Mouse (Mus musculus) liver (tissue): Measurements from ENCODE around the gene Vps4a.

Source experiments
- DNase-seq: peaks from one replicate; pipeline ENCODE4 v3.0.0-alpha.2; 2020; ENCODE audit warnings: mixed read lengths

Gene Vps4a

DNA sequence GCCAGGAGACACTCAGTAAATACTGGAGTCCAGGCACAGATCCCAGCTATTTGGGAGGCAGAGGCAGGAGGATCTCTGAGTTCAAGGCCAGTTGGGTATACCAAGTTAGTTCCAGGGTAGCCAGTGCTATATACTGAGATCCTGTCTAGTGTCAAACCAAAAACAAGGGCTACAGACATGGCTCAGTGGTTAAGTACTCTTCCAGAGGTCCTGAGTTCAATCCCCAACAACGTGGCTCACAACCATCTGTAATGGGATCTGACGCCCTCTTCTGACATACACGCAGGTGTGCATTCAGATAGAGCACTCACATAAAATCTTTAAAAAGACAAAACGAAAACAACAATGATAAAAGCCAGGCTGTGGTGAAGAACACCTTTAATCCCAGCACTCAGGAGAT, 18.5 kb downstream of the Vps4a start:
- DNase-seq, result no peak

DNA sequence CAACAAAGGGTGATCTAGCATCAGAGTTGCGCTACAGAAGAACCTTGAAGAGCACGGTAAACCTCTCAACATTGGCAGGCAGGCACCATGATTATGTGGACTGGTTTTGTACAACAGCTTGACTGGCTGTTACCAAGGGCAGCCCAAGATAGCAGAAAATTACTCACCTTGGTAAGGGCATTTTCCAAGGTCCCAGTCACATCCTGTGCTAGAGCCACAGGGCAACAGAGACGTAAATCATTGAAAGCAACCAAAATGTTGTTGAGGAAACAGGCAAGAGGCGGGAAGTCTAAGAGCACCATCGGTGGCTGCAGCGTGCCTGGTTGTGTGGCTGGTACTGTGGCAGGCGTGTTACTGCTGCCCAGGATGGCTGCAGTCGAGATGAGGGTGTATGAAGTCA, 21.0 kb downstream of the Vps4a start:
- DNase-seq, result no peak

DNA sequence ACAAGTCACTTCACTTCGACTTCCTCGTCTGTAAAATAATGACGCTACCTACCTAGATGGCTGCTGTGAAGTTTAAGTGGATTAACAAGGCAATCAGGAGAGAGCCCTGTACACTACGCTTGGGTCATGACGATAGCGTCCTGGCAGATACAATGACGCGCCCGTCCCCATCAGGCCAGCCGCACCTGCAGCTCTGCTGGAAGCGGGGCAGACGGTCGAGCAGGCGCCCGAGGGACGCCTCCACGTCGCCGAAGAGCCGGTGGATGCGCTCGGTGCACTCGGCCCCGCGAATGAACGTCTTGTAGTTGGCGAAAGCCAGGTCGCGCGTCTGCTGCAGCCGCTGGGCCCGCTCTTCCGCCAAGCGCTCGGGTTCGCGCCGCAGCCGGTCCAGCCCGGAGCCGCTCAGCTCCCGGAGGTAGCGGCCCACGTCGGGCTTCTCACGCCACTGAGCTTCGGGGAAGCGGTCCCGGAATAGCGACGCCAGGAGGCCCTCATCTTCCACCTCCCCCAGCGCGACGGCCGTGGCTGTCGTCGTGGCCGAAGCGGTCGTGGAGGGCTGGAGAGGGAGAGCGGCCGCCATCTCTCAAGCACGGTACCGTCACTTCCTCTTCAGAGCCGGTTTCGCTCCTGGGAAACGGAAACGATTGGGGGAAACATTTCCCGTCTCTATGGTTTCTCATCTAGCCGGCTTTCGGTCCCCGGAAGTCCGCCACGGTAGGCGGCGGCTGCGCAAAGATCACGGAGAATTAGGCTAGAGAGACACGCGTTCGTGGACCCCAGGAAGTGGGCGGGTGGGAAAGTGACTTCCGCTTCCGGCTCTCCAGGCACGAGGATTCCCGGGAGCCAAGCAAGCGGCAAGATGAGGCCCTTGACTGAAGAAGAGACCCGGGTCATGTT, 25.3 kb downstream of the Vps4a start, which contains the start of the genes Cog8 and Nip7:
TSS of gene Cog8 (minus strand) at position 614 of the 897 bp plus-strand sequence.
TSS of gene Nip7 (plus strand) at position 802 of the 897 bp plus-strand sequence.
- peak; percentile 93 for DNase-seq

DNA sequence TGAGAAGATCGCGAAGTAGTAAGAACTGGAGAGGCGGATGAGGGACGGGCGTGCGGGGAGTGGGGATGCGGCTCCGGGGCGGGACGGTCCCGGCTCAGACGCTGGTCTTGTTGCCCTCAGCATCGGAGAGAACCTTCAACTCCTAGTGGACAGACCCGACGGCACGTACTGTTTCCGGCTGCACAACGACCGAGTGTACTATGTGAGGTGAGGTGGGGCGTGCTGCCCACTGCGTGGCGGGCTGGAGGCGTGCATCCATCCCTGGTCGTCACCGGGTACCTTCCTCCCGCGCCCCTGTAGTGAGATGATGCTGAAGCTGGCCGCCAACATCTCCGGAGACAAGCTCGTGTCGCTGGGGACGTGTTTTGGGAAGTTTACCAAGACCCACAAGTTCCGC, 25.9 kb downstream of the Vps4a start:
- DNase-seq, result no peak

DNA sequence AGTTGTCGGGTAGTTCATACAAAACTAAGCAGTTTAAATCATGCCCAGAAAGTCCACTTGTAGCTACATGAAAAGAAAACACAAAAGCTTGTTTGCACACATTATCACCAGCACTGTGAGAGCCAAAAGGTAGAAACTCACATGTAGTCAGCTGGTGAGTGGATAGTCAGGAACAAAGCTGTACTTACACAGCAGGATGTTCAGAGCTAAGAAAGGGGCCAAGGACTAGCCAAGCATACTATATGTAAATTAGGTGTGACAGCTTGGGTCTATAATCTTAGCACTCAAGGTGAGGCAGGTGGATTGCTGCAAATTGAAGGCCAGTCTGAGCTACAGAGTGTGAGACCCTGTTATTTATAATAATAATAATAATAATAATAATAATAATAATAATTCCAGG, 31.6 kb downstream of the Vps4a start:
- no peak for DNase-seq

DNA sequence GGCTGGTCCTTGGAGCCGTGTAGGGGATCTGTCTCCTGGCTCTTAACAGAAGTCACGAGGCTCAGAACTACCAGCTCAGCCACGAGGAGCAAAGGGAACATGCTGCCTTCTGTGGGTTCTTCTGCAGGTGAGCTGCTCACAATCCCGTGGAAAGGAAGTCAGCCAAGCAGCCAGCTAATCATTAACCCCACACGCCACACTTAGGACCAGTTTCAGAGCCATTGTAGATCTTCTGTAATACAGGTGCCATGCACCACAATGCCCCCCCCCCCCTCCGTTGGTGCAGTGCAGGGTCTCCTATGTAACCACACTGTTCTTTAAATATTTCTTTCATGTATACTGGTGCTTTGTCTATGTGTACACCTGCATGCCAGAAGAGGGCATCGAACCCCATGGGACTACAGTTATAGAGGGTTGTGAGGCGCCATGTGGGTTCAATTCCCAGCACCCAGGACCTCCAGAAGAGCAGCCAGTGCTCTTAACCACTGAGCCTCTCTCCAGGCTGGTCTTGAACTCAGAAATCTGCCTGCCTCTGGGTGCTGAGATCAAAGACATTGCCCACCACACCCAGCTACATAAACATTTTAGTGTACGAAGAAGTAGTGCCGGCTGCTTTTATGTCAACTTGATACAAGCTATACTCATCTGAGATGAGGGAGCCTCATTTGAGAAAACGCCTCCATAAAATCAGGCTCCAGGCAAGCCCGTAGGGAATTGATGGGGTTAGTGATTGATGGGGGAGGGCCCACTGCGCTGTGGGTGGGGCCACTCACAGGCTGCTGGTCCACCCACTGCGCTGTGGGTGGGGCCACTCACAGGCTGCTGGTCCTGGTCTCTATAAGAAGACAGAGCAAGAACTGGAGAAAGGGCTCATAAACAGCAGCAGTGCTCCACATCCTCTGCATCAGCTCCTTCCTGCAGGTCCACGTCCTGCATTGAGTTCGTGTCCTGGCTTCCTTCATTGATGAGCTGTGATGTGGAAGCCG, 34.8 kb downstream of the Vps4a start, which contains the start of gene Tmed6:
TSS of gene Tmed6 (minus strand) at position 134 of the 986 bp plus-strand sequence.
- DNase-seq, result peak; percentile 54

DNA sequence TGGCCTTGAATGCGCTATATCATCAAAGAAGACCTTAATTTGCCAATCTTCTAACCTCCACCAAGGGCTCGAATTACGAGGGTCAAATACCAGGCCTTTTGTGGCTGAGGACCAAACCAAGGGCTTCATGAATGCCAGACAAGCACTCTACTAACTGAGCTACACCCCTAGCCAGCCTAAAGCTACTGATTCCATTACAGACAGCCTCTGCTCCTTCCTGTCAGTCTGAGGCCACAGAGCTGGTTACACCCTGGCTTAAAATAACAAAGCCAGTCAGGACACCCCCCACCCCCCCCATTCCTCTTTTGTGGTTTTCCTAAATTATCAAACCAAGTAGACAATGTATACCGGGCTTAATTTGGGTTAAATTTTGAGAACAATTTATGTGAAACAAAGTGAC, 42.7 kb downstream of the Vps4a start:
- DNase-seq, result no peak

DNA sequence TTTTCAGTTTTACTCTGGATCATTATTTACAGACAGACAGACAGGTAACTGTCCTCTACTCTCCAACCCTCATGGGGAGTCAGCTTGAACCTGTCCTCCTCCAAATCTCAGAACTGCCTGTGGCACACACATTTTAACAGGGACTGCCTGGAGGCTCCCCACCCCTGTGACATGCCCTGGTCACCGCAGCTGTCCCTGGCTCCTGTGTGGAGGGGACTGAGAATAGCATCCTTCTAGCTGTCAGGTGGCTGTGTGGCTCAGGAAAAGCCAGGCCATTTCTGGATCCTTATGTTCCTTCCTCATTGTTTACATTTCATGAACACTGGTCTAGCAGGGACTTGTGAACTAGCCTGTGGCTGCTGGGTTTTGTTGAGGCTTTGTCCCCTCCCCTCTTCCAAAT, 43.1 kb downstream of the Vps4a start:
- DNase-seq, result no peak

DNA sequence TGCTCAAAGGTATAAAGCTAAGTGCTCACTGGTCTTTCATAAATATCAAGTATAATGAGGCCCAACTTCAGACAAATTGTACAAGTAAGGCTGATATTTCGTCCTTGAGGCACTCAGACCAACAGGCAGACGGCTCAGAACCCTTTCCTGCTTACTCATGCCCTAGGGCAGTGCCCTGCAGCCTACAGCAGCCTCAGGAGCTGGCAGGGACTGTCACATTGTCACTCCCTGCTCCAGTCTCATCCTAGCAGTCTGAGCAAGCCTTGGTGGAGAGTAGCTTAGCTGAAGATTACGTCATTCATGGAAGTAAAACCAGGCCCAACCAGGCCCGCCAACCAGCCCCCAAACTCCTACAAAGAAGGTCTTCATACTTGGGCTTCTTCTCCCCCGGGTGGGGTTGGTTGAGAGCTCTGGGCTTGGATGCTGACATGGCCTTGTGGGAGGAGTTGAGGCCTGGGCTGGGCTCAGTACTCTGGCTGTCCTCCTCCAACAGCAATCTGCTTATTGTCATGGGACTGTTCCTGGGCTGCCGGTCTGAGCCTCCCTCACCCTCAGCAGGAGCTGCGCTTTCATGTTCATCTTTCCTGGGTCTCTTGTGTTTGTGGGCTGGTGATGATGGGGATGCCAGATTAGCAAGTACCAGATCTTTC, 45.3 kb downstream of the Vps4a start:
- DNase-seq, result no peak

DNA sequence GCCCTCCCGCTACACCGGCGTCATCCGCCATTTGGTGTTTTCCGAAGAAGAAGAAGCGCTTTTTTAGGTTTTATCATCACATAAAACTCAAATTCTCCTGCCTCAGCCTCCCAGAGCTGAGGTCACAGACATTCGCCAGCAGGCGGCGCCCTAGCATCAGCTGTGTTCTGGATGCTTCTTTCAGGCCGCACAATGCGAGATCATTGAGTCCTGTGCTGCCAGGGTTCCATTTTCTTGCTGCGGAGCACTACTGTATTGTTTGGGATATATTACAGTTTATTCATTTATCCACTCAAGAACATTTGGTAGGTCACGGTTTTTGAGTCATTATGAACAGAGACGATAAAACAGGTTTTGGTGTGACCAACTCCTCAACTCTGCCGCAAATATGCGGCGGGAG, 54.3 kb downstream of the Vps4a start:
- peak; percentile 41 for DNase-seq

DNA sequence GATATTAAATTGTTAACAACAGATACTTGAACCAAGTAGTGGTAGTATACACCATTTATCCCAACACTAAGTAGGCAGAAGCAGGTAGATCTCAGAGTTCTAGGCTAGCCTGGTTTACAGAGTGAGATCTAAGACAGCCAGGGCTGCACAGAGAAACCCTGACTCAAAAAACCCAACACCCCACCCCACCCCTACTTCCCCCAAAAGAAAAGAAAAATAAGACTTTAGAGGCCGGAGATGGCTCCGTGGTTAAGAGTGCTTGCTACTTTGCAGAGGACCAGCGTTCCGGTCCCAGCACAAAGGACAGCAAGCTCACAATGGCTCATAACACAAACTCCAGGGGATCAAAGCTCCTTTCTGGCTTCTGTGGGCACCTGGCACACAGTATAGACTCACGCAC, 55.0 kb downstream of the Vps4a start:
- no peak for DNase-seq

DNA sequence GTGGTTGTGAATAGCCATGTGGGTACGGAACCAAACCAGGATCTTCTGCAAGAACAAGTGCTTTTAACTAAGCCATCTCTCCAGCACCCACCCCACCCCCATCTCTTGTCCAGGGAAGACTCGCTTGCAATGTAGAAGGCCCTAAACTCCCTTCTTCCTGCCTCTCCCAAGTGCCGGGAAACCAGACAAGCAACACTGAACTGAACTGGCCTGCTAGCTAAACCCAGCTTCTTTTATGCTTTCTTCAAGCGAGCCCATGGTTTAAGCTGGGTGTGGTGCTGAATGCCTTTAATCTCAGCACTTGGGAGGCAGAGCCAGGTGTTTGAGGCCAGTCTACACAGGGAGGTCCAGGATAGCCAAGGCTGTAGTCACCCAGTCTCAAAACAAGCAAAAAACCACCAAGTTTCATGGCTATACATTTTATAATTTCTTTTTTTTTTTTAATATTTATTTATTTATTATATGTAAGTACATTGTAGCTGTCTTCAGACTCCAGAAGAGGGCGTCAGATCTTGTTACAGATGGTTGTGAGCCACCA, 57.6 kb downstream of the Vps4a start:
- DNase-seq, result no peak

DNA sequence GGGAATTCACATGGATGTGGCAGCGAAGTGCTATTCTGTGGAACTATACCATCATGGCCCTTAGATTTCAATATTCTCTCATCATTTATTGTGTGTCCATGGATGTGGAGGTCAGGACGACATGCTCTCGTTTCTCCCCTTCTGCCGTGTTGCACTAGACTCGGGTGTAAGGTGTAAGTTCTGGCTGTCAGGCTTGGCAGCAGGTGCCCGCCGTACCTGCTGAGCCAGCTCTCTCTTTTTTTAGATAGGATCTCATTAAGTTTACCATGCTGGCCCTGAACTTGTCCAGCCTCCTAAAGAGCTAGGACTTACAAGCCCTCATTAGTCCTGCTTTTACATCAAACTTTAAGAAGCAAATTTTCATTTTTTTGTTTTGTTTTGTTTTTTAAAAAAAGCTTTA, 59.5 kb downstream of the Vps4a start:
- DNase-seq, result no peak
